Mouse (Mus musculus) limb, embryonic 13.5 days (tissue): Measurements from ENCODE around the gene Gspt2. TPM values are rescaled to one million over a fixed set of nuclear protein-coding genes. Genes with fewer than 3 reads are reported as not detected.
"Not testable (repeated sequence)": the region's sequence is repeated elsewhere in the genome, so short reads cannot be mapped to it uniquely, and the experiment has no call there.

Experiments
- ATAC-seq: fragments of 200-750 bp; cut with Nextera tagmentation; 2 replicates; pipeline ENCODE4 v1.8.0; 2017; ENCODE audit warnings: low read depth, moderate number of reproducible peaks, moderate TSS enrichment; ENCODE audit not compliant: low FRiP score
- H3K27ac ChIP-seq: fragments of 300-500 bp; sonication (generic); 2 replicates; pipeline ENCODE4 v1.5.1; 2015; ENCODE audit warnings: inconsistent platforms, mild to moderate bottlenecking, moderate library complexity
- H3K27me3 ChIP-seq: fragments of 300-500 bp; sonication (generic); 2 replicates; pipeline ENCODE4 v1.6.1; 2015; ENCODE audit warnings: mild to moderate bottlenecking, inconsistent platforms
- H3K36me3 ChIP-seq: fragments of 300-500 bp; sonication (generic); 2 replicates; pipeline ENCODE4 v1.6.1; 2015; ENCODE audit warnings: inconsistent platforms, mild to moderate bottlenecking, moderate library complexity
- H3K4me1 ChIP-seq: fragments of 300-500 bp; sonication (generic); 2 replicates; pipeline ENCODE4 v1.6.1; 2015; ENCODE audit warnings: inconsistent platforms
- H3K4me2 ChIP-seq: fragments of 300-500 bp; sonication (generic); replicated peaks from 2 replicates; pipeline ENCODE4 v1.6.1; 2015; ENCODE audit warnings: inconsistent platforms, mild to moderate bottlenecking, moderate library complexity
- H3K4me3 ChIP-seq: fragments of 300-500 bp; sonication (generic); 2 replicates; pipeline ENCODE4 v1.5.1; 2015; ENCODE audit warnings: moderate library complexity, mild to moderate bottlenecking, inconsistent platforms
- H3K9ac ChIP-seq: fragments of 300-500 bp; sonication (generic); 2 replicates; pipeline ENCODE4 v1.6.1; 2015; ENCODE audit warnings: mild to moderate bottlenecking, inconsistent platforms
- H3K9me3 ChIP-seq: fragments of 300-500 bp; sonication (generic); 2 replicates; pipeline ENCODE4 v1.6.1; 2016; ENCODE audit warnings: inconsistent platforms
- WGBS: fragments of 180-500 bp; shearing (Covaris S2); methylation state at CpG from one replicate; pipeline ENCODE4 v1.1.7; 2015; 5-methylcytosine and 5-hydroxymethylcytosine counted together
- polyA plus RNA-seq: library from polyadenylated mRNA; unstranded; fragments of >200 nt; fragmentation: Nextera tagmentation; extraction: Ambion mirVana; gene quantifications from 2 replicates; pipeline ENCODE4 v1.2.1, GENCODE M21; 2015

Gene Gspt2
- polyA plus RNA-seq, result 7.4 and 7.9 TPM in 2 replicates

GRCm38 (mm10) chrX:94635961-94636563 lies at the start of gene Gspt2:
Gene Gspt2, plus strand, starts transcription at chrX:94636069.
- ATAC-seq, result peak; percentile 89
- peaks cover 43% of the 10 kb centered on the region for H3K27me3 ChIP-seq
- H3K4me2 ChIP-seq, result peak within 1 kb of the TSS; percentile 59
- H3K4me1 ChIP-seq, result no peaks in the 10 kb centered on the region
- 12% methylated on average over 53 of the region's 53 CpGs for WGBS
- H3K27ac ChIP-seq, result no peak within 1 kb of the TSS
- peak within 1 kb of the TSS; percentile 72 for H3K9ac ChIP-seq
- no peaks in the 10 kb centered on the region for H3K9me3 ChIP-seq
- H3K36me3 ChIP-seq, result no peaks in the 10 kb centered on the region
- peak within 1 kb of the TSS; percentile 58 for H3K4me3 ChIP-seq

GRCm38 (mm10) chrX:94624835-94625803 lies 10.8 kb upstream of the Gspt2 start:
- Histone ChIP-seq H3K36me3 (no peaks in the 10 kb centered on the region), H3K27ac (no peak overlapping the region), H3K4me2 (peak overlapping the region; percentile 47), H3K27me3 (peaks cover 16% of the 10 kb centered on the region), H3K9me3 (no peaks in the 10 kb centered on the region), H3K4me3 (peak overlapping the region; percentile 14), H3K4me1 (no peaks in the 10 kb centered on the region), H3K9ac (no peak overlapping the region)
- ATAC-seq, result 0 out of 2 replicates have a peak, but pooled peaks have one; percentile 59
- WGBS, result 23% methylated on average over 13 of the region's 13 CpGs

- Histone ChIP-seq H3K9me3 (no peaks in the 10 kb centered on the region), H3K36me3 (no peaks in the 10 kb centered on the region), H3K4me1 (no peaks in the 10 kb centered on the region), H3K27ac (no peak overlapping the region), H3K27me3 (peaks cover 44% of the 10 kb centered on the region), H3K4me3 (peak overlapping the region; percentile 58), H3K9ac (no peak overlapping the region), H3K4me2 (peak overlapping the region; percentile 59)
- ATAC-seq, result no peak
- 78% methylated on average over 8 of the region's 8 CpGs for WGBS
Observed at GRCm38 (mm10) chrX:94636911-94637310, 1.0 kb downstream of the Gspt2 start.

- ATAC-seq, result no peak
- peaks cover 8% of the 10 kb centered on the region; the same call in 1 of the 2 replicates for H3K27me3 ChIP-seq
Observed at GRCm38 (mm10) chrX:94648541-94648940, 12.7 kb downstream of the Gspt2 start.

GRCm38 (mm10) chrX:94657734-94658133 lies 21.9 kb downstream of the Gspt2 start:
- ATAC-seq, result no peak
- peaks cover 6% of the 10 kb centered on the region; the same call in 1 of the 2 replicates for H3K27me3 ChIP-seq
- H3K36me3 ChIP-seq, result no peaks in the 10 kb centered on the region
- no peaks in the 10 kb centered on the region for H3K4me1 ChIP-seq
- WGBS, result 48% methylated on average over 2 of the region's 2 CpGs
- no peaks in the 10 kb centered on the region for H3K9me3 ChIP-seq
- no peak overlapping the region for H3K9ac ChIP-seq
- no peak overlapping the region for H3K4me3 ChIP-seq
- no peak overlapping the region for H3K4me2 ChIP-seq
- no peak overlapping the region for H3K27ac ChIP-seq

More at GRCm38 (mm10) chrX:94648541-94648940, 12.7 kb downstream of the Gspt2 start:
- Histone ChIP-seq H3K4me2 (no peak overlapping the region), H3K4me3 (no peak overlapping the region), H3K27ac (no peak overlapping the region), H3K9ac (no peak overlapping the region), H3K36me3 (no peaks in the 10 kb centered on the region), H3K9me3 (no peaks in the 10 kb centered on the region), H3K4me1 (no peaks in the 10 kb centered on the region)

GRCm38 (mm10) chrX:94670814-94671213 lies 34.9 kb downstream of the Gspt2 start:
- no peak overlapping the region for H3K9ac ChIP-seq
- H3K4me3 ChIP-seq, result no peak overlapping the region
- 76% methylated on average over 4 of the region's 4 CpGs for WGBS
- peaks cover 5% of the 10 kb centered on the region; the same call in 1 of the 2 replicates for H3K27me3 ChIP-seq
- no peak for ATAC-seq
- H3K36me3 ChIP-seq, result no peaks in the 10 kb centered on the region
- no peaks in the 10 kb centered on the region for H3K4me1 ChIP-seq
- no peak overlapping the region for H3K27ac ChIP-seq
- no peak overlapping the region for H3K4me2 ChIP-seq
- H3K9me3 ChIP-seq, result no peaks in the 10 kb centered on the region

GRCm38 (mm10) chrX:94674977-94675376 lies 39.1 kb downstream of the Gspt2 start:
- Histone ChIP-seq H3K27ac (no peak overlapping the region), H3K4me3 (no peak overlapping the region), H3K27me3 (peaks cover 5% of the 10 kb centered on the region; the same call in 1 of the 2 replicates), H3K4me1 (no peaks in the 10 kb centered on the region), H3K36me3 (no peaks in the 10 kb centered on the region), H3K9ac (no peak overlapping the region), H3K4me2 (no peak overlapping the region), H3K9me3 (no peaks in the 10 kb centered on the region)
- 43% methylated on average over 4 of the region's 4 CpGs for WGBS
- no peak for ATAC-seq

GRCm38 (mm10) chrX:94681581-94681980 lies 45.7 kb downstream of the Gspt2 start:
- not testable (repeated sequence) for H3K4me2 ChIP-seq, H3K4me3 ChIP-seq, H3K27me3 ChIP-seq, H3K36me3 ChIP-seq, ATAC-seq, H3K9me3 ChIP-seq, H3K9ac ChIP-seq, H3K27ac ChIP-seq, H3K4me1 ChIP-seq
- WGBS, result no CpG with 5 or more reads among the region's 2 CpGs

GRCm38 (mm10) chrX:94689593-94689992 lies 53.7 kb downstream of the Gspt2 start:
- not testable (repeated sequence) for H3K4me2 ChIP-seq, H3K4me3 ChIP-seq, H3K4me1 ChIP-seq, H3K27ac ChIP-seq, H3K27me3 ChIP-seq, H3K9me3 ChIP-seq, H3K9ac ChIP-seq, H3K36me3 ChIP-seq
- peak; percentile 82 for ATAC-seq
- WGBS, result 79% methylated on average over 5 of the region's 5 CpGs

Other genes with a start within 250 kb of the Gspt2 start
- 884 and 930 TPM in 2 replicates for gene Maged1, start 93.9 kb upstream of the Gspt2 start, polyA plus RNA-seq
- gene Zxdb, start 88.5 kb downstream of the Gspt2 start, polyA plus RNA-seq, result 1.7 and 1.8 TPM in 2 replicates